9 mouse cellular contexts compared by ENCODE assay signal in the genomic region with DNA sequence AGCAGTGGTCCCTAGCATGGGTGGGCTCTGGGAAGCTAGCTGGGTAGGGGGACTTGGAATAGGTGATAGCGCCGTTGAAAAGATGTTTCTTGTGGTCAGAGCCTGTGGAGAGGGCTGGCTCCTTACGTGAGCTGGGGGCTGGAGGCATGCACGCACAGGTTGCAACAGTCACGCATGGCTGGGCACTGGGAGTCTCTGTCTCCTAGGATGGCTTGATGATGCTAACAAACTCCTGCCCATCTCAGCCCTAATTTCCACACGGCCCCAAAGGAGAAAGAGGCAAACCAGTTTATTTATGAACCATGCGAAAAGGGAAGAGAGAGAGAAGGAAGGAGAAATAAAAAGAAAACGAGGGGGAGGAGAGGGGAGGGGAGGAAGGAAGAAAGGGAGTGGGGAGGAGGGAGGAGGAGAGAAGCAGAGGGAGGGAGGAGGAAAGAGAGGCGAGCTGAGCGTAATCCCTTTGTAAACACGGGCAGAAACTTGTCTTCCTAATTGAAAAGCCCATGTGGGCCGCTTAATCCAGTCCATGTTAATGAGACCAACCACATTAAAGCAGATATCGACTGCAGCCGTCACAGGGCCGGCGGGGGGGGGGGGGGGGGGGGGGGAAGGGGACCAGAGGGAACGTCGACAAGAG. TPM values are rescaled to one million over a fixed set of nuclear protein-coding genes. Genes with fewer than 3 reads are reported as not detected.
DNase-seq lines count a peak whose midpoint lies in the region; ATAC-seq lines count a peak whose summit lies in the region.
"Had no signal": no experiment of that assay in that cellular context is flagged by ENCODE, and none has a peak within 500 bp of the region (broad histone marks: within the 10 kb centered on the region; RNA-seq: fewer than 3 reads in every experiment).

No protein-coding gene starts in this region.

- no peak for DNase-seq in heart, postnatal 36 days
- DNase-seq in embryo, embryonic 10 days (ENCODE audit: low spot score) = peak; percentile 61
- peak; percentile 32 for DNase-seq in neural tube, embryonic 10.5 days (ENCODE audit: extremely low spot score, low spot score)
- no peak for DNase-seq in left cerebral cortex, adult 9 months (ENCODE audit: low spot score in 2 of 2)
- no peak for DNase-seq in left cerebral cortex, adult 18-20 months (ENCODE audit: low spot score in 2 of 2)

- intact Hi-C loops in heart, postnatal 36 days (cut with DNase I) = no loop called here

- no peaks in the 10 kb centered on the region for H3K9me3 ChIP-seq in heart, embryonic 14.5 days (ENCODE audit: control insufficient read depth, low read length)
- H3K9me3 ChIP-seq in hindbrain, embryonic 15.5 days = no peaks in the 10 kb centered on the region

- peak overlapping the region; percentile 63 for H3K4me2 ChIP-seq in heart, embryonic 14.5 days (ENCODE audit: low read length)
- peak overlapping the region; percentile 45 for H3K4me2 ChIP-seq in hindbrain, embryonic 15.5 days

- H3K27ac ChIP-seq in heart, embryonic 14.5 days (replicated peaks in 1 of 2; ENCODE audit: control insufficient read depth in 1 of 2, insufficient read depth in 1 of 2, low read depth in 2 of 2, low read length in 2 of 2) = no peak overlapping the region
- peak overlapping the region; percentile 47 for H3K27ac ChIP-seq in hindbrain, embryonic 15.5 days (replicated peaks)

- ATAC-seq in heart, embryonic 14.5 days (ENCODE audit: insufficient number of reproducible peaks, insufficient read depth, low FRiP score, low read depth) = no peak
- 0 out of 2 replicates have a peak, but pooled peaks have one; percentile 17 for ATAC-seq in hindbrain, embryonic 15.5 days (ENCODE audit: low FRiP score, low read depth)
- ATAC-seq in megakaryocyte-erythroid progenitor cell, adult 5-6 weeks (replicated peaks; ENCODE audit: low FRiP score, low TSS enrichment, poor library complexity, severe bottlenecking) = no peak

- peak overlapping the region; percentile 49 for H3K9ac ChIP-seq in heart, embryonic 14.5 days (ENCODE audit: low read length)
- peak overlapping the region; percentile 28; the same call in 1 of the 2 replicates for H3K9ac ChIP-seq in hindbrain, embryonic 15.5 days

- no peak overlapping the region for H3K4me3 ChIP-seq in heart, embryonic 14.5 days (ENCODE audit: control insufficient read depth in 1 of 2, insufficient read depth in 1 of 2, low read depth in 1 of 2, low read length in 2 of 2)
- 0 out of 2 replicates have a peak overlapping the region, but pooled peaks have one; percentile 3 for H3K4me3 ChIP-seq in hindbrain, embryonic 15.5 days

- H3K27me3 ChIP-seq in heart, embryonic 14.5 days (ENCODE audit: control insufficient read depth, insufficient read depth, low read length) = peaks cover 2% of the 10 kb centered on the region; the same call in 1 of the 2 replicates
- H3K27me3 ChIP-seq in hindbrain, embryonic 15.5 days = no peaks in the 10 kb centered on the region

- WGBS in heart, embryonic 14.5 days = 15% methylated on average over 13 of the region's 18 CpGs
- WGBS in hindbrain, embryonic 15.5 days = 2% methylated on average over 13 of the region's 18 CpGs

- peaks cover 69 to 78% of the 10 kb centered on the region in 2 experiments for H3K4me1 ChIP-seq in heart, embryonic 14.5 days (ENCODE audit: control insufficient read depth in 2 of 2, insufficient read depth in 2 of 2, low read length in 2 of 2)
- peaks cover 67% of the 10 kb centered on the region for H3K4me1 ChIP-seq in hindbrain, embryonic 15.5 days (replicated peaks)

- H3K36me3 ChIP-seq in heart, embryonic 14.5 days (ENCODE audit: control insufficient read depth, insufficient read depth, low read length) = no peaks in the 10 kb centered on the region
- H3K36me3 ChIP-seq in hindbrain, embryonic 15.5 days = no peaks in the 10 kb centered on the region

RNA-seq across cellular contexts. Expression of gene Aldh1b1, which starts 33.1 kb away (rescaled TPM):
- polyA plus RNA-seq in heart, embryonic 14.5 days (2014; fragmentation: Nextera tagmentation; extraction: Ambion mirVana) = 68.7 and 75.0 TPM in 2 replicates
- 10 to 100 TPM; 12.4 to 13.0 TPM for total RNA-seq in heart, postnatal 36 days (2021)
- 17.9 and 19.9 TPM in 2 replicates for polyA plus RNA-seq in hindbrain, embryonic 15.5 days (2015; fragmentation: Nextera tagmentation; extraction: Ambion mirVana)
- total RNA-seq in megakaryocyte-erythroid progenitor cell, adult 5-6 weeks (2014; fragmentation: Nextera tagmentation) = not detected in 2 replicates
- total RNA-seq in megakaryocyte-erythroid progenitor cell, adult 5-6 weeks (2017) = 0.75 and 3.8 TPM in 2 replicates
- total RNA-seq in left cerebral cortex, adult 18-20 months (2021) = 1 to 10 TPM; 4.6 to 4.7 TPM
- polyA plus RNA-seq: C2C12 had no signal

Comparison
In these comparisons a context has a peak if more than half of its experiments do, and no peak if none do; other contexts are left out.
1. DNase-seq: peak in embryo, embryonic 10 days (single experiment) and neural tube, embryonic 10.5 days (single experiment); none in heart, postnatal 36 days (0 of 2), left cerebral cortex, adult 9 months (0 of 2) and left cerebral cortex, adult 18-20 months (0 of 2).